24 mouse cellular contexts compared by ENCODE assay signal in genomic region chr4:46181168-46181567, GRCm38 (mm10). TPM values are rescaled to one million over a fixed set of nuclear protein-coding genes. Genes with fewer than 3 reads are reported as not detected.
DNase-seq lines count a peak whose midpoint lies in the region; ATAC-seq lines count a peak whose summit lies in the region.
"Had no signal": no experiment of that assay in that cellular context is flagged by ENCODE, and none has a peak within 500 bp of the region (broad histone marks: within the 10 kb centered on the region; RNA-seq: fewer than 3 reads in every experiment).

No protein-coding gene starts in this region.

- no peaks in the 10 kb centered on the region for H3K27me3 ChIP-seq in neural tube, embryonic 15.5 days (replicated peaks)
- H3K27me3 ChIP-seq: embryonic facial prominence, embryonic 13.5 days; forebrain, embryonic 12.5 days; heart, embryonic 15.5 days; hindbrain, embryonic 15.5 days had no signal

- no peaks in the 10 kb centered on the region for H3K9me3 ChIP-seq in neural tube, embryonic 15.5 days (replicated peaks)
- H3K9me3 ChIP-seq: embryonic facial prominence, embryonic 13.5 days; forebrain, embryonic 12.5 days; heart, embryonic 10.5 days; heart, embryonic 15.5 days; hindbrain, embryonic 15.5 days had no signal

- peaks cover 83% of the 10 kb centered on the region for H3K36me3 ChIP-seq in neural tube, embryonic 15.5 days

- no peak overlapping the region for H3K9ac ChIP-seq in neural tube, embryonic 15.5 days (replicated peaks)
- H3K9ac ChIP-seq: embryonic facial prominence, embryonic 13.5 days; forebrain, embryonic 12.5 days; heart, embryonic 15.5 days; hindbrain, embryonic 15.5 days had no signal

- no peak overlapping the region for H3K4me3 ChIP-seq in neural tube, embryonic 15.5 days (replicated peaks)
- H3K4me3 ChIP-seq: embryonic facial prominence, embryonic 13.5 days; forebrain, embryonic 12.5 days; heart, embryonic 10.5 days; heart, embryonic 15.5 days; hindbrain, embryonic 15.5 days had no signal

- no peak overlapping the region for H3K27ac ChIP-seq in neural tube, embryonic 15.5 days (replicated peaks)
- H3K27ac ChIP-seq: embryonic facial prominence, embryonic 13.5 days; forebrain, embryonic 12.5 days; heart, embryonic 10.5 days; heart, embryonic 15.5 days; hindbrain, embryonic 15.5 days had no signal

- no peak for ATAC-seq in neural tube, embryonic 15.5 days (ENCODE audit: low FRiP score)
- ATAC-seq: activated CD4-positive, CD25-positive, alpha-beta regulatory T cell, adult 4 months; forebrain, embryonic 16.5 days; inflammation-experienced regulatory T-cells, adult 6 months; intestine, postnatal 0 days had no signal

- H3K4me1 ChIP-seq in neural tube, embryonic 15.5 days, result no peaks in the 10 kb centered on the region
- H3K4me1 ChIP-seq: embryonic facial prominence, embryonic 13.5 days; forebrain, embryonic 12.5 days; heart, embryonic 10.5 days; heart, embryonic 15.5 days; hindbrain, embryonic 15.5 days had no signal

- peak; percentile 45 for DNase-seq in embryo, embryonic 10 days (ENCODE audit: low spot score)
- no peak for DNase-seq in embryo, embryonic 9.5 days (ENCODE audit: extremely low spot score)
- DNase-seq in neural tube, embryonic 10.5 days (ENCODE audit: extremely low spot score, low spot score), result peak; percentile 30
- DNase-seq in hindlimb bud, embryonic 11.5 days (ENCODE audit: extremely low spot score, low read depth, low spot score), result peak; percentile 62
- DNase-seq in mesoderm, embryonic 11.5 days (ENCODE audit: low read depth, low spot score), result peak; percentile 62
- no peak for DNase-seq in T-cell, adult 2 months (ENCODE audit: low spot score)
- DNase-seq in B cell, adult 2 months, result no peak
- DNase-seq: adrenal gland, adult 2 months; adrenal gland, postnatal 25 days; cerebellum, adult 2 months; cerebellum, postnatal 10 days; gastrocnemius, postnatal 36 days; heart, adult 18-20 months; heart, postnatal 14 days had no signal

- WGBS in neural tube, embryonic 15.5 days, result 60% methylated on average over 6 of the region's 6 CpGs

- H3K4me2 ChIP-seq in neural tube, embryonic 15.5 days, result no peak overlapping the region
- H3K4me2 ChIP-seq: embryonic facial prominence, embryonic 13.5 days; forebrain, embryonic 12.5 days; heart, embryonic 15.5 days; hindbrain, embryonic 15.5 days had no signal

RNA-seq across cellular contexts. Expression of gene Xpa, which starts 14.9 kb away (rescaled TPM):
- polyA plus RNA-seq in neural tube, embryonic 15.5 days (2015; fragmentation: Nextera tagmentation; extraction: Ambion mirVana), result 26.4 and 27.4 TPM in 2 replicates

RNA-seq across cellular contexts. Expression of gene Tstd2, which starts 42.7 kb away (rescaled TPM):
- 27.9 and 30.8 TPM in 2 replicates for polyA plus RNA-seq in neural tube, embryonic 15.5 days (2015; fragmentation: Nextera tagmentation; extraction: Ambion mirVana)

RNA-seq across cellular contexts. Expression of gene Ncbp1, which starts 42.8 kb away (rescaled TPM):
- polyA plus RNA-seq in neural tube, embryonic 15.5 days (2015; fragmentation: Nextera tagmentation; extraction: Ambion mirVana), result 66.0 and 69.6 TPM in 2 replicates

Comparison
In these comparisons a context has a peak if more than half of its experiments do, and no peak if none do; other contexts are left out.
1. DNase-seq: peak in embryo, embryonic 10 days (single experiment), neural tube, embryonic 10.5 days (single experiment), hindlimb bud, embryonic 11.5 days (single experiment) and mesoderm, embryonic 11.5 days (single experiment); none in embryo, embryonic 9.5 days (single experiment), T-cell, adult 2 months (single experiment) and B cell, adult 2 months (0 of 2).